In genomic region chr11:72489881-72490301, GRCm38 (mm10) we compare ENCODE assay signal across 8 mouse cellular contexts. TPM values are rescaled to one million over a fixed set of nuclear protein-coding genes. Genes with fewer than 3 reads are reported as not detected.
DNase-seq lines count a peak whose midpoint lies in the region; ATAC-seq and TF ChIP-seq lines count a peak whose summit lies in the region.

Gene Spns2 (minus strand): TSS chr11:72489904.

- TF ChIP-seq CTCF in cerebellum, adult 2 months (IDR thresholded peaks at IDR 0.05; ENCODE audit: borderline replicate concordance, insufficient read depth, low read depth, low read length) = no peak

- no peaks in the 10 kb centered on the region for H3K4me1 ChIP-seq in cerebellum, adult 2 months (ENCODE audit: control insufficient read depth, insufficient read depth, low read length)
- H3K4me1 ChIP-seq in hindbrain, embryonic 11.5 days (replicated peaks; ENCODE audit: control insufficient read depth, insufficient read depth, low read length) = peaks cover 2% of the 10 kb centered on the region

- no peaks in the 10 kb centered on the region for H3K27me3 ChIP-seq in cerebellum, adult 2 months (ENCODE audit: control insufficient read depth, insufficient read depth, low read length)
- H3K27me3 ChIP-seq in hindbrain, embryonic 11.5 days (ENCODE audit: control insufficient read depth, insufficient read depth, low read length) = peaks cover 16% of the 10 kb centered on the region

- peak within 1 kb of the TSS; percentile 55 for H3K4me3 ChIP-seq in cerebellum, adult 2 months (replicated peaks; ENCODE audit: insufficient read depth, low read depth, low read length)
- peak within 1 kb of the TSS; percentile 62 for H3K4me3 ChIP-seq in hindbrain, embryonic 11.5 days (ENCODE audit: low read depth, low read length)

- DNase-seq in ES-CJ7 (ENCODE audit: low read depth, low spot score) = peak; percentile 85
- DNase-seq in cerebellum, adult 2 months = peak; percentile 75 to 82
- DNase-seq in frontal cortex, postnatal 10 days (ENCODE audit: low spot score in 2 of 2) = peak; percentile 92
- DNase-seq in hindbrain, embryonic 11.5 days (ENCODE audit: low spot score) = peak; percentile 93
- DNase-seq in layer of hippocampus, postnatal 14 days (ENCODE audit: low spot score in 2 of 2) = peak; percentile 91 to 94
- peak; percentile 95 for DNase-seq in lung, postnatal 10 days
- peak; percentile 91 for DNase-seq in ovary, postnatal 36 days (ENCODE audit: low spot score)
- peak; percentile 91 for DNase-seq in thymus, postnatal 14 days

- TF ChIP-seq POLR2A in cerebellum, adult 2 months (IDR thresholded peaks at IDR 0.05; ENCODE audit: borderline replicate concordance, insufficient read depth, low read length) = 0 out of 2 replicates have a peak, but pooled peaks have one; percentile 35

- WGBS in cerebellum, adult 2 months = under 1% methylated on average over 39 of the region's 42 CpGs
- 0% methylated on average over 42 of the region's 42 CpGs for WGBS in hindbrain, embryonic 11.5 days

- H3K36me3 ChIP-seq in hindbrain, embryonic 11.5 days (ENCODE audit: control insufficient read depth, insufficient read depth, low read length) = no peaks in the 10 kb centered on the region

- peak; percentile 90 for ATAC-seq in hindbrain, embryonic 11.5 days (ENCODE audit: low FRiP score)

- peak within 1 kb of the TSS; percentile 79 for H3K9ac ChIP-seq in hindbrain, embryonic 11.5 days (ENCODE audit: low read depth, low read length)

- no peaks in the 10 kb centered on the region for H3K9me3 ChIP-seq in hindbrain, embryonic 11.5 days (ENCODE audit: control insufficient read depth, low read length)

- peak within 1 kb of the TSS; percentile 50; the same call in 1 of the 2 replicates for H3K27ac ChIP-seq in cerebellum, adult 2 months (ENCODE audit: insufficient read depth, low read length)
- H3K27ac ChIP-seq in hindbrain, embryonic 11.5 days (ENCODE audit: low read depth, low read length) = peak within 1 kb of the TSS; percentile 86

- H3K4me2 ChIP-seq in hindbrain, embryonic 11.5 days (replicated peaks; ENCODE audit: low read depth, low read length) = peak within 1 kb of the TSS; percentile 82

RNA-seq across cellular contexts. Expression of gene Spns2, which starts in this region (rescaled TPM):
- polyA plus RNA-seq in cerebellum, adult 2 months (2012; rRNA removed) = 55.3 and 59.5 TPM in 2 replicates
- 5.3 and 6.2 TPM in 2 replicates for polyA plus RNA-seq in hindbrain, embryonic 11.5 days (2014; fragmentation: Nextera tagmentation; extraction: Ambion mirVana)
- total RNA-seq in layer of hippocampus, postnatal 14 days (2021) = 10 to 100 TPM; 85.1 to 85.6 TPM

Comparison
In these comparisons a context has a peak if more than half of its experiments do, and no peak if none do; other contexts are left out.
1. Peak in every context shown above with its lines: DNase-seq, ATAC-seq, H3K4me3 ChIP-seq and H3K27ac ChIP-seq.